Mouse (Mus musculus): ENCODE measurements around the gene Nova2.

GRCm38 (mm10) chr7:18893651-18894430 lies 31.8 kb upstream of the Nova2 start:
- TF ChIP-seq CTCF (IDR thresholded peaks at IDR 0.05; ENCODE audit: low read depth) (no peak), EP300 (IDR thresholded peaks at IDR 0.05; ENCODE audit: low read depth) (no peak)
